Mouse (Mus musculus) heart, embryonic 14.5 days (tissue): ENCODE results near the gene Slc10a6. TPM values are rescaled to one million over a fixed set of nuclear protein-coding genes. Genes with fewer than 3 reads are reported as not detected.

Experiments used
- ATAC-seq: fragments of 200-750 bp; cut with Nextera tagmentation; 2 replicates; pipeline ENCODE4 v1.8.0; 2017; ENCODE audit warnings: low read depth, moderate TSS enrichment; ENCODE audit not compliant: insufficient number of reproducible peaks, insufficient read depth, low FRiP score
- H3K27ac ChIP-seq, 2 experiments: fragments of 200-500 bp in 1 of 2; fragments of 300-500 bp in 1 of 2; sonication (generic) in 1 of 2; replicated peaks in 1 of 2; 2 replicates each; pipeline ENCODE4 v1.5.1; 2012 to 2014; ENCODE audit warnings: low read depth in 2 of 2, low read length in 2 of 2, control low read depth in 1 of 2, mild to moderate bottlenecking in 1 of 2, mixed read lengths in 1 of 2; ENCODE audit not compliant: control insufficient read depth in 1 of 2, insufficient read depth in 1 of 2
- H3K27me3 ChIP-seq: fragments of 300-500 bp; sonication (generic); 2 replicates; pipeline ENCODE4 v1.6.1; 2014; ENCODE audit warnings: mild to moderate bottlenecking, low read length, control low read depth; ENCODE audit not compliant: control insufficient read depth, insufficient read depth
- H3K36me3 ChIP-seq: fragments of 300-500 bp; sonication (generic); 2 replicates; pipeline ENCODE4 v1.6.1; 2014; ENCODE audit warnings: mild to moderate bottlenecking, control low read depth, low read length, mixed read lengths; ENCODE audit not compliant: control insufficient read depth, insufficient read depth
- H3K4me1 ChIP-seq, 2 experiments: fragments of 200-500 bp in 1 of 2; fragments of 300-500 bp in 1 of 2; sonication (generic) in 1 of 2; 2 replicates each; pipeline ENCODE4 v1.6.1; 2012 to 2014; ENCODE audit warnings: low read length in 2 of 2, control low read depth in 1 of 2, mixed read lengths in 1 of 2; ENCODE audit not compliant: control insufficient read depth in 2 of 2, insufficient read depth in 2 of 2
- H3K4me2 ChIP-seq: fragments of 300-500 bp; sonication (generic); 2 replicates; pipeline ENCODE4 v1.6.1; 2014; ENCODE audit warnings: mild to moderate bottlenecking, low read length
- H3K4me3 ChIP-seq, 2 experiments: fragments of 200-500 bp in 1 of 2; fragments of 300-500 bp in 1 of 2; sonication (generic) in 1 of 2; 2 replicates each; pipeline ENCODE4 v1.5.1; 2012 to 2014; ENCODE audit warnings: low read length in 2 of 2, mild to moderate bottlenecking in 2 of 2, control low read depth in 1 of 2, low read depth in 1 of 2, moderate library complexity in 1 of 2; ENCODE audit not compliant: control insufficient read depth in 1 of 2, insufficient read depth in 1 of 2
- H3K9ac ChIP-seq: fragments of 300-500 bp; sonication (generic); 2 replicates; pipeline ENCODE4 v1.6.1; 2014; ENCODE audit warnings: mild to moderate bottlenecking, low read length
- H3K9me3 ChIP-seq: fragments of 300-500 bp; sonication (generic); 2 replicates; pipeline ENCODE4 v1.6.1; 2016; ENCODE audit warnings: low read length, control low read depth; ENCODE audit not compliant: control insufficient read depth
- WGBS: fragments of 180-500 bp; shearing (Covaris S2); extraction: QIAGEN DNeasy Blood & Tissue Kit; methylation state at CpG from one replicate; pipeline ENCODE4 v1.1.7; 2014; 5-methylcytosine and 5-hydroxymethylcytosine counted together
- polyA plus RNA-seq: library from polyadenylated mRNA; unstranded; fragments of >200 nt; fragmentation: Nextera tagmentation; extraction: Ambion mirVana; gene quantifications from 2 replicates; pipeline ENCODE4 v1.2.1, GENCODE M21; 2014

Gene Slc10a6
- polyA plus RNA-seq, 1 experiment from 2014 or later: 0.76 TPM

GRCm38 (mm10) chr5:103598881-103599280 lies 30.3 kb downstream of the Slc10a6 start:
- Histone ChIP-seq H3K27me3 (no peaks in the 10 kb centered on the region), H3K9ac (no peak overlapping the region), H3K4me2 (no peak overlapping the region), H3K4me1 (peaks cover 27 to 31% of the 10 kb centered on the region in 2 experiments), H3K4me3 (no peak overlapping the region), H3K36me3 (no peaks in the 10 kb centered on the region), H3K27ac (peak overlapping the region in 1 of 2 experiments; percentile 33; a peak in 2 of 4 replicates), H3K9me3 (no peaks in the 10 kb centered on the region)
- 81% methylated on average over 5 of the region's 5 CpGs for WGBS
- no peak for ATAC-seq

- Histone ChIP-seq H3K4me2 (0 out of 2 replicates have a peak overlapping the region, but pooled peaks have one; percentile 6), H3K9me3 (no peaks in the 10 kb centered on the region), H3K9ac (peak overlapping the region; percentile 46), H3K27me3 (no peaks in the 10 kb centered on the region), H3K4me3 (no peak overlapping the region), H3K36me3 (peaks cover 4% of the 10 kb centered on the region; the same call in 1 of the 2 replicates), H3K27ac (peak overlapping the region; percentile 33 to 51; a peak in 3 of 4 replicates), H3K4me1 (peaks cover 27 to 31% of the 10 kb centered on the region in 2 experiments)
- ATAC-seq: no peak
- WGBS: 37% methylated on average over 9 of the region's 9 CpGs
Observed at GRCm38 (mm10) chr5:103598264-103598663, 30.9 kb downstream of the Slc10a6 start.

GRCm38 (mm10) chr5:103597604-103598003 lies 31.6 kb downstream of the Slc10a6 start:
- Histone ChIP-seq H3K27me3 (no peaks in the 10 kb centered on the region), H3K36me3 (peaks cover 6% of the 10 kb centered on the region; the same call in 1 of the 2 replicates), H3K4me1 (peaks cover 28 to 31% of the 10 kb centered on the region in 2 experiments), H3K4me2 (no peak overlapping the region), H3K9ac (no peak overlapping the region), H3K27ac (no peak overlapping the region), H3K4me3 (no peak overlapping the region), H3K9me3 (no peaks in the 10 kb centered on the region)
- no peak for ATAC-seq
- 64% methylated on average over 6 of the region's 6 CpGs for WGBS

- peaks cover 6% of the 10 kb centered on the region; the same call in 1 of the 2 replicates for H3K36me3 ChIP-seq
- no peaks in the 10 kb centered on the region for H3K9me3 ChIP-seq
- 0 out of 2 replicates have a peak overlapping the region, but pooled peaks have one; percentile 13 for H3K9ac ChIP-seq
- ATAC-seq: no peak
- no peak overlapping the region for H3K4me3 ChIP-seq
- H3K27me3 ChIP-seq: no peaks in the 10 kb centered on the region
- peaks cover 28 to 38% of the 10 kb centered on the region in 2 experiments for H3K4me1 ChIP-seq
- H3K4me2 ChIP-seq: no peak overlapping the region
- WGBS: 80% methylated on average over 14 of the region's 14 CpGs
- H3K27ac ChIP-seq: peak overlapping the region; percentile 83 to 84
Observed at GRCm38 (mm10) chr5:103596467-103597146, 32.6 kb downstream of the Slc10a6 start.

GRCm38 (mm10) chr5:103595394-103596226 lies 33.6 kb downstream of the Slc10a6 start:
- Histone ChIP-seq H3K4me1 (peaks cover 28 to 41% of the 10 kb centered on the region in 2 experiments), H3K27me3 (no peaks in the 10 kb centered on the region), H3K36me3 (peaks cover 15% of the 10 kb centered on the region), H3K4me2 (peak overlapping the region; percentile 8; the same call in 1 of the 2 replicates), H3K9me3 (no peaks in the 10 kb centered on the region), H3K27ac (peak overlapping the region; percentile 83 to 84), H3K9ac (peak overlapping the region; percentile 38; the same call in 1 of the 2 replicates), H3K4me3 (no peak overlapping the region)
- 21% methylated on average over 13 of the region's 13 CpGs for WGBS
- peak; percentile 41 for ATAC-seq

GRCm38 (mm10) chr5:103593575-103593974 lies 35.6 kb downstream of the Slc10a6 start:
- Histone ChIP-seq H3K9ac (no peak overlapping the region), H3K4me3 (no peak overlapping the region), H3K27me3 (no peaks in the 10 kb centered on the region), H3K27ac (no peak overlapping the region), H3K4me1 (peaks cover 23 to 33% of the 10 kb centered on the region in 2 experiments), H3K9me3 (no peaks in the 10 kb centered on the region), H3K4me2 (no peak overlapping the region), H3K36me3 (peaks cover 17% of the 10 kb centered on the region)
- 82% methylated on average over 9 of the region's 9 CpGs for WGBS
- no peak for ATAC-seq

- Histone ChIP-seq H3K27me3 (no peaks in the 10 kb centered on the region), H3K4me1 (peaks cover 18 to 28% of the 10 kb centered on the region in 2 experiments), H3K9ac (no peak overlapping the region), H3K4me2 (no peak overlapping the region), H3K9me3 (no peaks in the 10 kb centered on the region), H3K27ac (no peak overlapping the region), H3K4me3 (no peak overlapping the region), H3K36me3 (peaks cover 23% of the 10 kb centered on the region)
- 68% methylated on average over 8 of the region's 8 CpGs for WGBS
- no peak for ATAC-seq
Observed at GRCm38 (mm10) chr5:103592706-103593105, 36.5 kb downstream of the Slc10a6 start.
